Mouse (Mus musculus): ENCODE data around the gene Eid3. TPM values are rescaled to one million over a fixed set of nuclear protein-coding genes. Genes with fewer than 3 reads are reported as not detected.

Eid3 gene
- polyA plus RNA-seq, 3 experiments from 2014 or later, result 0.35 to 0.91 (median 0.64) TPM

DNA sequence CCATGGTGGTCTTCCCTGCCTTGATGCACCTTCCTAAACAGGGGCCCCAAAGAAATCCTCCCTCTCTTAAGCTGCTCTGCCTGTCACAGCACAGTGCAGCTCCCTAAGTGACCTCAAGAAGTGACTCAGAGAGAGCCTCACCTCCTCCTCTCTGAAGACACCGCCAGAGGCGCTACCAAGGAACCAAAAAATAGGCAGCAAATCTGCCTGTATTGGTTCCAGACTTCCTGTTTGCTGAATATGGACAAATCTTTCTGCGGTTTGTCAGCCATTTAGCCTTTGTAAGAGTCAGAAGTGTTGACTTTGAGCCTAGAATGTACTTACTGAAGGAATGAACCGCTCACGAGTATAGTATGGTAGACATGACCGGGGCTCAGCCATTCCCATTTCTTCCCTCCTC is 47.3 kb downstream of the Eid3 start:
- no peak for ATAC-seq

Other genes starting within 250 kb of the Eid3 start
- 10 to 100 TPM; 17.8 to 25.4 (median 23.0) TPM for gene 1190007I07Rik, start 243.4 kb upstream of the Eid3 start, polyA plus RNA-seq (2017; shearing (Covaris generic))
- 10 to 100 TPM; 16.5 to 46.4 (median 17.9) TPM for gene Tdg, start 236.8 kb upstream of the Eid3 start, polyA plus RNA-seq (2017; shearing (Covaris generic))
- under 1 TPM in 2 of 3 experiments, not detected in 1; 0.48 to 0.71 TPM for gene Glt8d2, start 176.0 kb upstream of the Eid3 start, polyA plus RNA-seq (2017; shearing (Covaris generic))
- 10 to 100 TPM; 27.9 to 33.4 (median 28.7) TPM for gene Hcfc2, start 170.5 kb upstream of the Eid3 start, polyA plus RNA-seq (2017; shearing (Covaris generic))
- gene Nfyb, start 102.5 kb upstream of the Eid3 start, polyA plus RNA-seq (2017; shearing (Covaris generic)), result 100 to 1,000 TPM in 1 of 3 experiments, 10 to 100 TPM in 2; 73.0 to 117 (median 87.5) TPM
- gene Txnrd1, start 32.7 kb upstream of the Eid3 start, polyA plus RNA-seq (2017; shearing (Covaris generic)), result 10 to 100 TPM; 17.4 to 35.2 (median 18.9) TPM
- 1 to 10 TPM in 1 of 3 experiments, under 1 TPM in 2; 0.84 to 4.5 (median 0.85) TPM for gene Chst11, start 118.9 kb downstream of the Eid3 start, polyA plus RNA-seq (2017; shearing (Covaris generic))

All from inflammation-experienced regulatory T-cells, adult 6 months (primary cell).